Mouse (Mus musculus) stomach, embryonic 14.5 days (tissue): ENCODE measurements around the gene Mn1. TPM values are rescaled to one million over a fixed set of nuclear protein-coding genes. Genes with fewer than 3 reads are reported as not detected.

Experiments used
- ATAC-seq: fragments of 200-750 bp; cut with Nextera tagmentation; 2 replicates; pipeline ENCODE4 v1.8.0; 2017; ENCODE audit warnings: low read depth, moderate TSS enrichment; ENCODE audit not compliant: insufficient number of reproducible peaks, insufficient read depth, low FRiP score
- H3K27ac ChIP-seq: fragments of 300-500 bp; sonication (generic); 2 replicates; pipeline ENCODE4 v1.5.1; 2014; ENCODE audit warnings: mild to moderate bottlenecking, low read length, moderate library complexity, mixed read lengths
- H3K27me3 ChIP-seq: fragments of 300-500 bp; sonication (generic); 2 replicates; pipeline ENCODE4 v1.6.1; 2014; ENCODE audit warnings: low read length, control low read depth, mixed read lengths; ENCODE audit not compliant: control insufficient read depth, insufficient read depth
- H3K36me3 ChIP-seq: fragments of 300-500 bp; sonication (generic); 2 replicates; pipeline ENCODE4 v1.6.1; 2014; ENCODE audit warnings: mild to moderate bottlenecking, control low read depth, low read length, moderate library complexity, mixed read lengths; ENCODE audit not compliant: control insufficient read depth, insufficient read depth
- H3K4me1 ChIP-seq: fragments of 300-500 bp; sonication (generic); 2 replicates; pipeline ENCODE4 v1.6.1; 2014; ENCODE audit warnings: low read length, control low read depth, mixed read lengths; ENCODE audit not compliant: control insufficient read depth, insufficient read depth
- H3K4me2 ChIP-seq: fragments of 300-500 bp; sonication (generic); replicated peaks from 2 replicates; pipeline ENCODE4 v1.6.1; 2014; ENCODE audit warnings: low read depth, low read length, control low read depth
- H3K4me3 ChIP-seq: fragments of 300-500 bp; sonication (generic); 2 replicates; pipeline ENCODE4 v1.5.1; 2014; ENCODE audit warnings: low read depth, low read length, control low read depth
- H3K9ac ChIP-seq: fragments of 300-500 bp; sonication (generic); replicated peaks from 2 replicates; pipeline ENCODE4 v1.6.1; 2014; ENCODE audit warnings: low read depth, mild to moderate bottlenecking, control low read depth, low read length, moderate library complexity, mixed read lengths
- H3K9me3 ChIP-seq: fragments of 300-500 bp; sonication (generic); 2 replicates; pipeline ENCODE4 v1.6.1; 2016; ENCODE audit warnings: low read depth, low read length, control low read depth; ENCODE audit not compliant: control insufficient read depth
- WGBS: fragments of 180-500 bp; shearing (Covaris S2); extraction: QIAGEN DNeasy Blood & Tissue Kit; methylation state at CpG from one replicate; pipeline ENCODE4 v1.1.7; 2014; 5-methylcytosine and 5-hydroxymethylcytosine counted together
- polyA plus RNA-seq: library from polyadenylated mRNA; unstranded; fragments of >200 nt; fragmentation: Nextera tagmentation; extraction: Ambion mirVana; gene quantifications from 2 replicates; pipeline ENCODE4 v1.2.1, GENCODE M21; 2014

Mn1 gene
- polyA plus RNA-seq, 1 experiment from 2014 or later: 18.1 TPM

GRCm38 (mm10) chr5:111467699-111468098 lies 50.5 kb downstream of the Mn1 start:
- no peaks in the 10 kb centered on the region for H3K4me1 ChIP-seq
- H3K4me2 ChIP-seq: no peak overlapping the region
- no peaks in the 10 kb centered on the region for H3K36me3 ChIP-seq
- H3K4me3 ChIP-seq: no peak overlapping the region
- H3K27me3 ChIP-seq: no peaks in the 10 kb centered on the region
- H3K9ac ChIP-seq: no peak overlapping the region
- WGBS: 37% methylated on average over 5 of the region's 5 CpGs
- no peak for ATAC-seq
- H3K9me3 ChIP-seq: no peaks in the 10 kb centered on the region
- H3K27ac ChIP-seq: no peak overlapping the region

GRCm38 (mm10) chr5:111469195-111469882 lies 52.2 kb downstream of the Mn1 start:
- Histone ChIP-seq H3K4me2 (no peak overlapping the region), H3K4me3 (no peak overlapping the region), H3K27ac (no peak overlapping the region), H3K9ac (no peak overlapping the region), H3K27me3 (no peaks in the 10 kb centered on the region), H3K36me3 (no peaks in the 10 kb centered on the region), H3K4me1 (no peaks in the 10 kb centered on the region), H3K9me3 (no peaks in the 10 kb centered on the region)
- 52% methylated on average over 7 of the region's 7 CpGs for WGBS
- no peak for ATAC-seq

- ATAC-seq: no peak
- no peaks in the 10 kb centered on the region for H3K9me3 ChIP-seq
- H3K36me3 ChIP-seq: no peaks in the 10 kb centered on the region
- H3K4me2 ChIP-seq: no peak overlapping the region
- no peak overlapping the region for H3K9ac ChIP-seq
- H3K27ac ChIP-seq: no peak overlapping the region
- 83% methylated on average over 4 of the region's 4 CpGs for WGBS
- no peaks in the 10 kb centered on the region for H3K4me1 ChIP-seq
- no peaks in the 10 kb centered on the region for H3K27me3 ChIP-seq
- no peak overlapping the region for H3K4me3 ChIP-seq
These were observed 53.7 kb downstream of the Mn1 start for GRCm38 (mm10) chr5:111470875-111471274.

GRCm38 (mm10) chr5:111473425-111473824 lies 56.3 kb downstream of the Mn1 start:
- H3K36me3 ChIP-seq: no peaks in the 10 kb centered on the region
- no peaks in the 10 kb centered on the region for H3K4me1 ChIP-seq
- no peak overlapping the region for H3K4me2 ChIP-seq
- no peak for ATAC-seq
- no peak overlapping the region for H3K9ac ChIP-seq
- no peak overlapping the region for H3K4me3 ChIP-seq
- H3K9me3 ChIP-seq: no peaks in the 10 kb centered on the region
- 60% methylated on average over 11 of the region's 11 CpGs for WGBS
- no peaks in the 10 kb centered on the region for H3K27me3 ChIP-seq
- no peak overlapping the region for H3K27ac ChIP-seq

GRCm38 (mm10) chr5:111475721-111476120 lies 58.6 kb downstream of the Mn1 start:
- Histone ChIP-seq H3K4me3 (no peak overlapping the region), H3K27me3 (no peaks in the 10 kb centered on the region), H3K36me3 (no peaks in the 10 kb centered on the region), H3K4me2 (no peak overlapping the region), H3K27ac (no peak overlapping the region), H3K4me1 (no peaks in the 10 kb centered on the region), H3K9ac (no peak overlapping the region), H3K9me3 (no peaks in the 10 kb centered on the region)
- 85% methylated on average over 5 of the region's 5 CpGs for WGBS
- no peak for ATAC-seq

- no peak for ATAC-seq
- Histone ChIP-seq H3K4me2 (no peak overlapping the region), H3K4me1 (no peaks in the 10 kb centered on the region), H3K9ac (no peak overlapping the region), H3K36me3 (no peaks in the 10 kb centered on the region), H3K4me3 (no peak overlapping the region), H3K27ac (no peak overlapping the region), H3K27me3 (no peaks in the 10 kb centered on the region), H3K9me3 (no peaks in the 10 kb centered on the region)
- WGBS: 85% methylated on average over 6 of the region's 6 CpGs
These were observed 59.0 kb downstream of the Mn1 start for GRCm38 (mm10) chr5:111476141-111476540.

GRCm38 (mm10) chr5:111485907-111486306 lies 68.7 kb downstream of the Mn1 start:
- no peak for ATAC-seq
- H3K4me1 ChIP-seq: no peaks in the 10 kb centered on the region
- 83% methylated on average over 4 of the region's 4 CpGs for WGBS
- H3K27me3 ChIP-seq: no peaks in the 10 kb centered on the region
- no peak overlapping the region for H3K4me3 ChIP-seq
- no peak overlapping the region for H3K27ac ChIP-seq
- no peaks in the 10 kb centered on the region for H3K36me3 ChIP-seq
- H3K9ac ChIP-seq: no peak overlapping the region
- peaks cover 5% of the 10 kb centered on the region; the same call in 1 of the 2 replicates for H3K9me3 ChIP-seq
- no peak overlapping the region for H3K4me2 ChIP-seq

- 47% methylated on average over 7 of the region's 7 CpGs for WGBS
- H3K36me3 ChIP-seq: no peaks in the 10 kb centered on the region
- no peaks in the 10 kb centered on the region for H3K4me1 ChIP-seq
- no peaks in the 10 kb centered on the region for H3K9me3 ChIP-seq
- no peak overlapping the region for H3K9ac ChIP-seq
- no peaks in the 10 kb centered on the region for H3K27me3 ChIP-seq
- no peak overlapping the region for H3K27ac ChIP-seq
- no peak overlapping the region for H3K4me3 ChIP-seq
- H3K4me2 ChIP-seq: no peak overlapping the region
- ATAC-seq: no peak
These were observed 72.0 kb downstream of the Mn1 start for GRCm38 (mm10) chr5:111489022-111489616.

GRCm38 (mm10) chr5:111490599-111490998 lies 73.4 kb downstream of the Mn1 start:
- H3K36me3 ChIP-seq: no peaks in the 10 kb centered on the region

More at GRCm38 (mm10) chr5:111490599-111490998, 73.4 kb downstream of the Mn1 start:
- Histone ChIP-seq H3K4me3 (no peak overlapping the region), H3K4me1 (no peaks in the 10 kb centered on the region), H3K9ac (no peak overlapping the region), H3K9me3 (no peaks in the 10 kb centered on the region), H3K27me3 (no peaks in the 10 kb centered on the region), H3K27ac (no peak overlapping the region), H3K4me2 (no peak overlapping the region)
- no peak for ATAC-seq
- WGBS: 71% methylated on average over 4 of the region's 4 CpGs
